27 mouse cellular contexts compared by ENCODE assay signal in the genomic region with DNA sequence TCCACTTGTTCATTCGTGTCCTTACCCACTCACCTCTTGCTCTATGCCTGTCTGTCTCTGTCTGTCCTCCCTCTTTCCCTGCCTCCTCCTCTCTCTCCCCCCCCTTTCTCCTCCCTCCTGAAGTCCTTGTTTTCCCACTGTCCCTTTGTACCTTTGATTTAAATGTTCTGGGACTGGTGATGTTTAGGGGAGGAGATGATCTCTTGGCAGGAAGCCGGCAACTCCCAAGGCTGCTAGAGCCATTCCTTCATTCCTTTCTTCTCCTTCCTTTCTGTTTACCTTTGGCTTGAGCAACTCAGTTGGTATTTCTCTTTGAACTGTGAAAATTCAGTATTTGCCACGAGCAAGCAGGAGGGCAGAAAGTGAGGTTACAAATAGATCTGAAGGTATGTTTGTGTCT.
A peak's percentile ranks its signal among the peaks of the same experiment; 100 is the strongest.
DNase-seq lines count a peak whose midpoint lies in the region; ATAC-seq lines count a peak whose summit lies in the region.
"Had no signal": no experiment of that assay in that cellular context is flagged by ENCODE, and none has a peak within 500 bp of the region (broad histone marks: within the 10 kb centered on the region; RNA-seq: fewer than 3 reads in every experiment).

No protein-coding gene starts in this region.

- H3K36me3 ChIP-seq in hindbrain, embryonic 16.5 days (ENCODE audit: control insufficient read depth, insufficient read depth, low read length) = no peaks in the 10 kb centered on the region
- no peaks in the 10 kb centered on the region for H3K36me3 ChIP-seq in forebrain, embryonic 16.5 days (ENCODE audit: control insufficient read depth, insufficient read depth)
- H3K36me3 ChIP-seq: embryonic facial prominence, embryonic 12.5 days; hindbrain, embryonic 15.5 days; limb, embryonic 10.5 days had no signal

- 25% methylated on average over 3 of the region's 3 CpGs for WGBS in hindbrain, embryonic 16.5 days
- 46% methylated on average over 3 of the region's 3 CpGs for WGBS in forebrain, embryonic 16.5 days

- H3K4me1 ChIP-seq in hindbrain, embryonic 16.5 days (ENCODE audit: control insufficient read depth, insufficient read depth, low read depth, low read length) = no peaks in the 10 kb centered on the region
- H3K4me1 ChIP-seq in forebrain, embryonic 16.5 days (replicated peaks; ENCODE audit: control insufficient read depth, insufficient read depth, low read length) = no peaks in the 10 kb centered on the region
- H3K4me1 ChIP-seq: embryonic facial prominence, embryonic 12.5 days; forebrain, embryonic 13.5 days; hindbrain, embryonic 15.5 days had no signal

- H3K4me3 ChIP-seq in hindbrain, embryonic 16.5 days (ENCODE audit: low read length) = no peak overlapping the region
- no peak overlapping the region for H3K4me3 ChIP-seq in forebrain, embryonic 16.5 days (replicated peaks; ENCODE audit: low read length)
- H3K4me3 ChIP-seq: embryonic facial prominence, embryonic 12.5 days; erythroblast, embryonic 14.5 days; forebrain, embryonic 13.5 days; heart, adult 2 months; hindbrain, embryonic 15.5 days; left cerebral cortex, adult 2 months; limb, embryonic 10.5 days; myocyte had no signal

- H3K4me2 ChIP-seq in hindbrain, embryonic 16.5 days (ENCODE audit: low read length) = no peak overlapping the region
- H3K4me2 ChIP-seq in forebrain, embryonic 16.5 days (ENCODE audit: low read length) = no peak overlapping the region
- H3K4me2 ChIP-seq: embryonic facial prominence, embryonic 12.5 days; forebrain, embryonic 13.5 days; hindbrain, embryonic 15.5 days had no signal

- no peak overlapping the region for H3K9ac ChIP-seq in hindbrain, embryonic 16.5 days (ENCODE audit: low read depth, low read length)
- H3K9ac ChIP-seq in forebrain, embryonic 16.5 days (replicated peaks; ENCODE audit: low read depth, low read length) = no peak overlapping the region
- H3K9ac ChIP-seq: embryonic facial prominence, embryonic 12.5 days; forebrain, embryonic 13.5 days; hindbrain, embryonic 15.5 days had no signal

- peak; percentile 26 to 59 for DNase-seq in adrenal gland, adult (ENCODE audit: inconsistent age in 2 of 2, low spot score in 1 of 2)
- DNase-seq in adrenal gland, postnatal 4 days (ENCODE audit: low spot score in 2 of 2) = no peak
- peak; percentile 31 for DNase-seq in ovary, postnatal 36 days (ENCODE audit: low spot score)
- DNase-seq in ovary, postnatal 10 days (ENCODE audit: low spot score) = no peak
- DNase-seq in kidney, postnatal 10 days = peak; percentile 38
- no peak for DNase-seq in spleen, postnatal 10 days (ENCODE audit: low spot score in 2 of 2)
- DNase-seq: cerebellum, adult 9-11 months; gastrocnemius, postnatal 14 days; heart, adult 2 months; heart, postnatal 4 days; layer of hippocampus, adult 9-11 months; lung, adult 18-20 months; midbrain, embryonic 14.5 days; retina, postnatal 1 day; thymus, adult 2 months had no signal

- no peaks in the 10 kb centered on the region for H3K27me3 ChIP-seq in hindbrain, embryonic 16.5 days (replicated peaks; ENCODE audit: control insufficient read depth, insufficient read depth, low read length)
- H3K27me3 ChIP-seq in forebrain, embryonic 16.5 days (replicated peaks; ENCODE audit: control insufficient read depth, insufficient read depth, low read length) = peaks cover 46% of the 10 kb centered on the region
- H3K27me3 ChIP-seq: embryonic facial prominence, embryonic 12.5 days; Patski had no signal

- H3K9me3 ChIP-seq in hindbrain, embryonic 16.5 days (ENCODE audit: control insufficient read depth, low read length) = no peaks in the 10 kb centered on the region
- H3K9me3 ChIP-seq in forebrain, embryonic 16.5 days (ENCODE audit: control insufficient read depth, low read length) = no peaks in the 10 kb centered on the region
- H3K9me3 ChIP-seq: embryonic facial prominence, embryonic 12.5 days; forebrain, embryonic 13.5 days; hindbrain, embryonic 15.5 days; limb, embryonic 10.5 days had no signal

- no peak overlapping the region for H3K27ac ChIP-seq in hindbrain, embryonic 16.5 days (ENCODE audit: low read depth, low read length)
- no peak overlapping the region for H3K27ac ChIP-seq in forebrain, embryonic 16.5 days (ENCODE audit: low read length)
- H3K27ac ChIP-seq: embryonic facial prominence, embryonic 12.5 days; forebrain, embryonic 13.5 days; heart, adult 2 months; hindbrain, embryonic 15.5 days; left cerebral cortex, adult 2 months; limb, embryonic 10.5 days; macrophage had no signal

- no peak for ATAC-seq in hindbrain, embryonic 16.5 days
- no peak for ATAC-seq in forebrain, embryonic 16.5 days
- ATAC-seq: forebrain, embryonic 13.5 days; intestine, embryonic 16.5 days; Patski had no signal

Comparison
In these comparisons a context has a peak if more than half of its experiments do, and no peak if none do; other contexts are left out.
1. DNase-seq: peak in adrenal gland, adult (2 of 2), ovary, postnatal 36 days (single experiment) and kidney, postnatal 10 days (single experiment); none in adrenal gland, postnatal 4 days (0 of 2), ovary, postnatal 10 days (single experiment) and spleen, postnatal 10 days (0 of 2).